Mouse (Mus musculus): ENCODE data around the gene Epb41l1.
"Not testable (repeated sequence)": the region's sequence is repeated elsewhere in the genome, so short reads cannot be mapped to it uniquely, and the experiment has no call there.

Gene Epb41l1

DNA sequence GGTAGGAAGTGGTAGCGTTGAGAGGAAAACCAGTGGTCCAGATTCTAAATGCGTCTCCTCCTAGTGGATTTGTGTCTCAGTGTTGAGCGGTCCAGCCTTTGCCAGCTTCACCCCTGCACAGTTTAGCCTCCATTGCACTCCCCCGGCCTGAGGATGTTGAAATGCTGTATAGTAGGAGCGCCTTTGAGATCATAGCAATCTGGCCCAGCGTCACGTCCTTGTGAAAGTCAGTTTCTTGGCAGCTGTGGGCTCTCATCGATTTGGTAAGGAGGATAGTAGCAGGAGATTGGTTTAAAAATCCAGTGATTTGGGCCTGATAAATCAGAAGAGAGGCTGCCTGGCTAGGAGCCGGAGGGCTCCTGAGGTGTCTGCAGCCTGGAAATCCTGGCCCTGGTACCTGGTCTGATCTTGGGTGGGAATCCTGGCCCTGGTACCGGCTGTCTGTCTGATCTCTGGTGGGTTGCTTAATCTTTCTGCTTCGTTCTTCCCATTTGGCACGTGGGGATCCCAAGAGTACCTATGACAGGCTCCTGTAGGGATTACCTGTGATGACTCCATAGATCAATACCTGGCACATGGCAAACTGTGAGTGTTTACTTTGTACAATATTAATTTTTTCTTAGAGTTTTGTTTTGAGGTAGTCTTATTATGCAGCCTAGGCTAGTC lies 65.5 kb downstream of the Epb41l1 start:
- no peak for DNase-seq (ENCODE audit: low read depth, low spot score)

DNA sequence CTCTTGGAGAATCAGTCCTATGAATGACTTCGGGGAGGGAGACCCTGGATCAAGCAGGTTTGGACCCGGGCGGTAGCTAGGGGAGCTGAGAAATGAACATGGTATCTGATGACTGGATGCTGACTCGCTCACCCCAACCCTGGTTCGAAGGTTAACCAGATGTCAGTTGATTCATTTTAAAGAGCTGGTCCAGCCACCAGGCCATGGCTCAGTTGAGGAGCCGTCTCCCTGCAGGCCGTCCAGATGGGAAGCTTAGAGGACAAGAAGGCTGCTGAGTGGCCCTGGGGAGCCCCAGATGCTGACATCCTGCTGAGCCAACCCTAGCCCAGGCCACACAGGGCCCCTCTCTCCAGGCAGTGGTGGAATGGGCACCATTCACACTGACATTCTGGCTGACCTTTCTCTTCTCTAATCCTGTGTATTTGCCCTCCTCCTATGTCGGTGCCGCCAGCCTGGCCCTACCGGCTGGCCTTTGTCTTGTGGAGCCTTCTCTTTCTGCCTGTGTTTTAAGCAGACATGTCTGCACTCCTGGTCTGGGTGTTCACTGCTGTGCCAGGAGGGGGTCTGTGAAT lies 67.0 kb downstream of the Epb41l1 start:
- DNase-seq (ENCODE audit: low read depth, low spot score), result no peak

GRCm38 (mm10) chr2:156488166-156488814 lies 67.6 kb downstream of the Epb41l1 start:
- no peak for DNase-seq (ENCODE audit: low read depth, low spot score)

DNA sequence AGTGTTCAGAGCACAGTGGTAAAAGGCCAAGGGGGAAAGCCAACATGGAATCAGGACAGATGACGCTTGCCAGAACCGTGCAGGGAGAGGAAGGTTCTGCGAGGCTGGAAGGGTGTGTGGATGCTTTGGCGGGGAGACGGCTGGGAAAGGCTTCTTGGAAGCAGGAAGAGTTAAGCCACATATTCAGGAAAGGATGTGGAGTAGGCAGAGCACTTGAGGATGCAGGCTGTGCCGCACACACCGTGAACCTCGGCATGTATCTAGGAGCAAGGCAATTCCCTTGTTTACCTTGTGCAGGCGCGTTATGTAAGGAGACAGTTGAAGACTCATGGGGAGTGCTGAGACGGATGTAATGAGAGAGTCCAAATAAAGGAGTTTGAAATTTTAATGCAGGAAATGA lies 69.5 kb downstream of the Epb41l1 start:
- DNase-seq (ENCODE audit: low read depth, low spot score), result peak; percentile 63

DNA sequence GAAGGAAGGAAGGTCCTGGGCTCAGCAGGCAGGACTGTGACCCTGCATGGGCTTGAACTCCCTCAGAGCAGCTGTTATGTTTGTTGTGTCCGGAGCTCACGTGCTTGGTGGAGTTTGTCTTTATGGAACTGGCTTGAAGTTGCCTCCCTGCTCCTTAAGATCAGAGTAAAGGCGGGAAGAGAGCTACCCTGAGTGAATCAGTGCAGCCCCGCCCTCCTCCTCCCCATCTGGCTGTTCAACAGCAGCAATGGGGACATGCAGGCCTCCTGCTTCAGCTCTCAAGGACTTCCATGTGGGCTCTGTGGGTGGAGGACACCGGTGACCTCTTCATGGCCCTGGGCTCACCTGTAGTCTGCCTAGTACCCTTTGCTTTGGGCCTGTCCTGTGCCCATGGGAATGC lies 71.1 kb downstream of the Epb41l1 start:
- DNase-seq (ENCODE audit: low read depth, low spot score), result no peak

DNA sequence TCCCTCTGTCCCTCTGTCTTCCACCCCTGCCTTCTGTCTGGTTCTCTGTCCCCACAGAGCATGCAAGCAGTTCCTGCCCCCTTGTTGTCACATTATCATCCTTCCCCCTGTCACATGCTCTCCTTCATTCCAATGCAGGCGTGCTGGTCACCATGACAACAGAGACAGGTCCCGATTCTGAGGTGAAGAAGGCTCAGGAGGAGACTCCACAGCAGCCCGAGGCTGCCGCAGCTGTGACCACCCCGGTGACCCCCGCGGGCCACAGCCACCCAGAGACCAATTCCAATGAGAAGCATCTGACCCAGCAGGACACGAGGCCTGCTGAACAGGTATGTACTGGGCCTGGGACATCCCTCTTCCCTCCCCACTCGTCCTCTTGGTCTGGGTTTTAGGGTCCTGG lies 73.1 kb downstream of the Epb41l1 start:
- DNase-seq (ENCODE audit: low read depth, low spot score), result no peak

- DNase-seq (ENCODE audit: low read depth, low spot score), result no peak
Measured at GRCm38 (mm10) chr2:156494465-156494864, 73.8 kb downstream of the Epb41l1 start.

DNA sequence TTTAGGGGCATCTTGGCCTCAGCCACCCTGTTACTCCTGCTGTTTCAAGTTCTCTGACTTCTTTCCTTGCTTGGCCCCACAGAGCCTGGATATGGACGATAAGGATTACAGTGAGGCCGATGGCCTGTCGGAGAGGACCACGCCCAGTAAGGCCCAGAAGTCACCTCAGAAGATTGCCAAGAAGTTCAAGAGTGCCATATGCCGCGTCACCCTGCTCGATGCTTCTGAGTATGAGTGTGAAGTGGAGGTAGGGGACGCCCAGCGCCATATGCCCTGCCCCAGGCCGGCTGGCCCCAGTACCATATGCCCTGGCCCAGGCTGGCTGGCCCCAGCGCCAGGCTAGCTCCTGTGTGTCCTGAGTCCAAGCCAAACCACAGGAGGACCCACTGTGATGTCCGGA lies 74.2 kb downstream of the Epb41l1 start:
- DNase-seq (ENCODE audit: low read depth, low spot score), result no peak

DNA sequence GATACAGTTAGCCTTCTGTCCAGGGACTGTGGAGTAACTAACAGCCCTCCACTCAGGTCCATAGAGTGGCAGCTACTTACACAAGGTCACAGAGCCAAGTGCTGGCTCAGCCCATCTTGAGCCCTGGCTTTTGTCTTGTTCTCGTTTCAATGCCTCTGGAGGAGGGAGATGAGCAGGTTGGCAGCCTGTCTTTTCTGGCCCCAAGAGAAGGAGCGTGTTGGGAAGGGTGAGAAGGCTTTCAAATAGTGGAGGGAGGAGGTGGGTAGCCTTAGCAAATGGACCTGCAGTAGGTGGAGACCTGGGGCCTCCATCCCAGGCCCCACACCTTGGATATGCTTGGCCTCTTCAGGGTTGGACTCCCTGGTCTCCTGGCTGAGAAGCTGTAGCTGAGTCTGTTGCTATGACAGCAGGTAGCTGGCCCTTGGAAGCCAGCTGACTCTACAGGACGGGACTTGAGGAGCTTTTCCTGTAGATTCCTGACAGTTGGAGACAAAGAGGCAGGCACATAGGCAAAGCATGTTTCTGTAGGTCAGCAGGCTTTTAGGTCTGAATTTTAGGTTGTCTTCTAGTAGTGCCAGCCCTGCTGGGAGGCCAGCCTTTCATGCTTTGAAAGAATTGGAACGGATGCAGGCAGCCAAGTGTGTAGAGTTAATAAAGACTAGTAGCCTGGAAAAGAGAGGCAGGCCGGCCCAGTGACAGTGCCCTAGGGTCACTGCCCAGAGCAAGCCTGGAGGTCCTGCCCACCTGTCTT lies 76.3 kb downstream of the Epb41l1 start:
- no peak for DNase-seq (ENCODE audit: low read depth, low spot score)

GRCm38 (mm10) chr2:156497915-156498314 lies 77.2 kb downstream of the Epb41l1 start:
- no peak for DNase-seq (ENCODE audit: low read depth, low spot score)

- DNase-seq (ENCODE audit: low read depth, low spot score), result no peak
Measured at GRCm38 (mm10) chr2:156501025-156501424, 80.3 kb downstream of the Epb41l1 start.

GRCm38 (mm10) chr2:156505533-156505932 lies 84.8 kb downstream of the Epb41l1 start:
- DNase-seq (ENCODE audit: low read depth, low spot score), result no peak

- no peak for DNase-seq (ENCODE audit: low read depth, low spot score)
Measured at GRCm38 (mm10) chr2:156512028-156512427, 91.3 kb downstream of the Epb41l1 start.

- DNase-seq (ENCODE audit: low read depth, low spot score), result no peak
Measured at GRCm38 (mm10) chr2:156512561-156512960, 91.9 kb downstream of the Epb41l1 start.

DNA sequence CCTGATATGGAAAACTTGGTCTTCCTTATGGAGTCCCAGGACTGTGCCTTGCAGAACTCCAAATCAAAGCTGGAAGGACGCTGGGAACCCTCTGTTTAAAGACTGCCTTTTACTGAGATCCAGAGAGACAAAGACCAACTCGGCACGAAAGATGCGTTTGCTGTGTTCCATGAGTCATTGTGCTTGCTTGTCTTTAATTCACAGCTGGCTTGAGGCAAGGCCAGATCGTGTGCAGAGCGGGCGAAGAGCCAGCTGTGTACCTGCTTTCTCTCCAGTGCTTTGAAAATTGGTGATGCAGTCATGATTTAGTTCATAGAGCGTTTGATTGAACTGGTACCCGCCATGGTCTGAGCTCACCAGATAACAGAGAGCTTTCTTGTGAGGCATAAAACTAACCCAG lies 94.4 kb downstream of the Epb41l1 start:
- DNase-seq (ENCODE audit: low read depth, low spot score), result no peak

- no peak for DNase-seq (ENCODE audit: low read depth, low spot score)
Measured at GRCm38 (mm10) chr2:156515565-156516185, 95.0 kb downstream of the Epb41l1 start.

- DNase-seq (ENCODE audit: low read depth, low spot score), result not testable (repeated sequence)
Measured at GRCm38 (mm10) chr2:156516678-156517077, 96.0 kb downstream of the Epb41l1 start.

- peak; percentile 66 for DNase-seq (ENCODE audit: low read depth, low spot score)
Measured at GRCm38 (mm10) chr2:156518306-156518705, 97.6 kb downstream of the Epb41l1 start.

DNA sequence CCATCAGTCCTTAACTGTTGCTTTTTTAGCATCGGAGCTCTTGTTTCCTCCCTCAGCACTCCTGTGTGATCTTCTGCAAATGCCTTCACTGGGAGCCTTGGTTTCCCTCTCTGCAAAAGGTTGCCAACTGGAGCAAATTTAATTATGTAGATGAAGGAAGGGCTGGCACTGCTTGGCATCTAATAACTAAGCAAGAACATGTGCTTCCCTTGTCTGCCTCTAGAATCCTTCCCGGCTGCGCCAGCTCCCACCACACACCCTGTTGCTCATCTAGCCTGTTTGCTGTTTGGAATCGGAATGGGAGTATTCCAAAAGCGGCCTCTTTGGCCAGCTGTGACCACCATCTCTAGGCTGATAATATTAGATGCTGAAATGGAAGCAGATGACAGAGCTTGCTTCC lies 98.9 kb downstream of the Epb41l1 start:
- DNase-seq (ENCODE audit: low read depth, low spot score), result no peak

DNA sequence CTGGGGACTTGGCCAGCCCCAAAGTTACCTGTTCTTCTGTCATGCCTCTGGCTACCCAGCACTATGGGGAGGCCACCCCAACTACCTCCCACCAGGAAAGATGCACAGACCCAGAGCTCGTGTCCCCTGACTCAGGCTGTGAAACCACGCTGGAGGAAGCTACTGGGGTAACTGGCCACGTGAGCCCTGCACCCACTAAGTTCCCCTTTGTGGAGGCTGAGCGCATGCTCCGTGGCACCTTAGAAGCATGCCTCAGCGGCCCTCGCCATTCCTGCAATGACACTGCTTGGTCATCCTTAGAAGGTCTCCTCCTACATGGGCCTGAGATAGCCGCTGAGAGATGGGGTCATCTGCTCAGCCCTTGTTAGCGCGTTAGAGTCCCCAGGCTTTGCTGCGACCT lies 102.3 kb downstream of the Epb41l1 start:
- no peak for DNase-seq (ENCODE audit: low read depth, low spot score)

- no peak for DNase-seq (ENCODE audit: low read depth, low spot score)
Measured at GRCm38 (mm10) chr2:156524078-156524477, 103.4 kb downstream of the Epb41l1 start.

DNA sequence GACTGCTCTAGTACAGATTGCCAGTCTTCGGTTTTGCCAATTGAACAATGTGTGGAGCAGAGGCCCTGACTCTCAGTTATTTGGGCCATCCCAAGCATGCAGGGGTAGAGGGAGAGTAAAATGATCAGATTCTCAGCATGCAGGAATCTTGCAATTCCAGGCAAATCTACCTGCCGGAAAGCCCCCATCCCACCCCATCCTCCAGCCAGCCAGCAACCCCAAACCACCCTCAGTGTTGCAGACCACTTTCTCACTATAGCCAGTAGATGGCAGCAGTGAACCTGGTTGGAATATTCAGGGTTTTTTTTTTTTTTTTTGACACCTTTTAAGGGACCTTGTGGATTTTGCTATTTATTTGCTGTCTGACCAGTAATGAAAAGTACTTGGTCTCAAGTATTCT lies 109.0 kb downstream of the Epb41l1 start:
- DNase-seq (ENCODE audit: low read depth, low spot score), result no peak

Measured in telencephalon, adult 2 months (tissue).